ENCODE assay signal across 18 mouse cellular contexts in the genomic region with DNA sequence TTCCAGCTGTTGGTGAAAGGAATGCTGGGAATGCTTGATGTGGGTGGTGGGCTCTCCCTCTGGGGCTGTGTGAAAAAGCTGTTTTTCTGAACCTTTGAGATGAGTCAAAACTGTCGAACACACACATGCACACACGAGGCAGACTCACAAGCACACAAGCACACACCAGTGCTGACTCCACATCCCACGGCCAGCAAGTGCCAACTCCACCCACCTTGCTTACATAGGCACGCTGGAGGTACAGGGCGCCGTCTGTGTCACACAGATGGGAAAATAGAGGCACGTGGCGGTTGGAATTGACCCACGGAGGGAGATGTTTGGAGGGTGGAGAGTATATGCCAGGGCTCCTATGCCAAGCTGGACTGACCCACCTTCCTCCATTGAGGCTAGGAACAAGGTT. TPM values are rescaled to one million over a fixed set of nuclear protein-coding genes. Genes with fewer than 3 reads are reported as not detected.
A peak's percentile ranks its signal among the peaks of the same experiment; 100 is the strongest.
DNase-seq lines count a peak whose midpoint lies in the region; ATAC-seq and TF ChIP-seq lines count a peak whose summit lies in the region.
"Had no signal": no experiment of that assay in that cellular context is flagged by ENCODE, and none has a peak within 500 bp of the region (broad histone marks: within the 10 kb centered on the region; RNA-seq: fewer than 3 reads in every experiment).

No protein-coding gene starts in this region.

- H3K27me3 ChIP-seq in hindbrain, embryonic 11.5 days (ENCODE audit: control insufficient read depth, insufficient read depth, low read length) = peaks cover 3% of the 10 kb centered on the region; the same call in 1 of the 2 replicates
- H3K27me3 ChIP-seq in hindbrain, embryonic 16.5 days (replicated peaks; ENCODE audit: control insufficient read depth, insufficient read depth, low read length) = no peaks in the 10 kb centered on the region; the same call in 1 of the 2 replicates
- peaks cover 66% of the 10 kb centered on the region for H3K27me3 ChIP-seq in forebrain, embryonic 12.5 days
- peaks cover 7% of the 10 kb centered on the region; the same call in 1 of the 2 replicates for H3K27me3 ChIP-seq in hindbrain, embryonic 15.5 days
- H3K27me3 ChIP-seq in midbrain, postnatal 0 days (ENCODE audit: insufficient read depth, low read length) = no peaks in the 10 kb centered on the region

- no peaks in the 10 kb centered on the region for H3K9me3 ChIP-seq in hindbrain, embryonic 11.5 days (ENCODE audit: control insufficient read depth, low read length)
- no peaks in the 10 kb centered on the region for H3K9me3 ChIP-seq in hindbrain, embryonic 16.5 days (ENCODE audit: control insufficient read depth, low read length)
- H3K9me3 ChIP-seq in forebrain, embryonic 12.5 days = no peaks in the 10 kb centered on the region
- H3K9me3 ChIP-seq in hindbrain, embryonic 15.5 days = no peaks in the 10 kb centered on the region
- no peaks in the 10 kb centered on the region for H3K9me3 ChIP-seq in midbrain, postnatal 0 days (ENCODE audit: low read length)
- H3K9me3 ChIP-seq: embryonic facial prominence, embryonic 12.5 days had no signal

- no peak overlapping the region for H3K9ac ChIP-seq in hindbrain, embryonic 11.5 days (ENCODE audit: low read depth, low read length)
- no peak overlapping the region for H3K9ac ChIP-seq in hindbrain, embryonic 16.5 days (ENCODE audit: low read depth, low read length)
- H3K9ac ChIP-seq in forebrain, embryonic 12.5 days = no peak overlapping the region
- no peak overlapping the region for H3K9ac ChIP-seq in hindbrain, embryonic 15.5 days
- no peak overlapping the region for H3K9ac ChIP-seq in midbrain, postnatal 0 days (replicated peaks; ENCODE audit: low read length, poor library complexity, severe bottlenecking)
- H3K9ac ChIP-seq: embryonic facial prominence, embryonic 12.5 days had no signal

- intact Hi-C loops in gastrocnemius, postnatal 14 days (cut with DNase I; ENCODE audit: low total_unique reads) = no loop called here

- H3K4me1 ChIP-seq in hindbrain, embryonic 11.5 days (replicated peaks; ENCODE audit: control insufficient read depth, insufficient read depth, low read length) = peaks cover 7% of the 10 kb centered on the region
- H3K4me1 ChIP-seq in hindbrain, embryonic 16.5 days (ENCODE audit: control insufficient read depth, insufficient read depth, low read depth, low read length) = peaks cover 18% of the 10 kb centered on the region
- peaks cover 40% of the 10 kb centered on the region for H3K4me1 ChIP-seq in forebrain, embryonic 12.5 days
- H3K4me1 ChIP-seq in hindbrain, embryonic 15.5 days (replicated peaks) = peaks cover 32% of the 10 kb centered on the region
- peaks cover 7% of the 10 kb centered on the region; the same call in 1 of the 2 replicates for H3K4me1 ChIP-seq in midbrain, postnatal 0 days (ENCODE audit: insufficient read depth, low read length)

- no peaks in the 10 kb centered on the region for H3K36me3 ChIP-seq in hindbrain, embryonic 11.5 days (ENCODE audit: control insufficient read depth, insufficient read depth, low read length)
- H3K36me3 ChIP-seq in hindbrain, embryonic 16.5 days (ENCODE audit: control insufficient read depth, insufficient read depth, low read length) = no peaks in the 10 kb centered on the region
- no peaks in the 10 kb centered on the region for H3K36me3 ChIP-seq in forebrain, embryonic 12.5 days (replicated peaks)
- no peaks in the 10 kb centered on the region for H3K36me3 ChIP-seq in hindbrain, embryonic 15.5 days
- H3K36me3 ChIP-seq in midbrain, postnatal 0 days (ENCODE audit: insufficient read depth, low read length) = no peaks in the 10 kb centered on the region
- H3K36me3 ChIP-seq: embryonic facial prominence, embryonic 12.5 days had no signal

- no peak overlapping the region for H3K27ac ChIP-seq in hindbrain, embryonic 11.5 days (ENCODE audit: low read depth, low read length)
- no peak overlapping the region for H3K27ac ChIP-seq in hindbrain, embryonic 16.5 days (ENCODE audit: low read depth, low read length)
- peak overlapping the region; percentile 59; the same call in 1 of the 2 replicates for H3K27ac ChIP-seq in forebrain, embryonic 12.5 days
- H3K27ac ChIP-seq in hindbrain, embryonic 15.5 days (replicated peaks) = no peak overlapping the region
- H3K27ac ChIP-seq in midbrain, postnatal 0 days (ENCODE audit: low read depth, low read length) = no peak overlapping the region
- H3K27ac ChIP-seq: embryonic facial prominence, embryonic 12.5 days had no signal

- no peak for TF ChIP-seq CTCF in midbrain, postnatal 0 days (IDR thresholded peaks at IDR 0.05)

- 35% methylated on average over 9 of the region's 9 CpGs for WGBS in hindbrain, embryonic 11.5 days
- 38% methylated on average over 9 of the region's 9 CpGs for WGBS in hindbrain, embryonic 16.5 days
- 47% methylated on average over 9 of the region's 9 CpGs for WGBS in forebrain, embryonic 12.5 days
- WGBS in hindbrain, embryonic 15.5 days = 37% methylated on average over 9 of the region's 9 CpGs
- 36% methylated on average over 9 of the region's 9 CpGs for WGBS in midbrain, postnatal 0 days

- peak overlapping the region; percentile 8; the same call in 1 of the 2 replicates for H3K4me2 ChIP-seq in hindbrain, embryonic 11.5 days (replicated peaks; ENCODE audit: low read depth, low read length)
- no peak overlapping the region for H3K4me2 ChIP-seq in hindbrain, embryonic 16.5 days (ENCODE audit: low read length)
- H3K4me2 ChIP-seq in forebrain, embryonic 12.5 days = peak overlapping the region; percentile 32; the same call in 1 of the 2 replicates
- H3K4me2 ChIP-seq in hindbrain, embryonic 15.5 days = peak overlapping the region; percentile 34; the same call in 1 of the 2 replicates
- 0 out of 2 replicates have a peak overlapping the region, but pooled peaks have one; percentile 18 for H3K4me2 ChIP-seq in midbrain, postnatal 0 days (ENCODE audit: low read depth, low read length, poor library complexity, severe bottlenecking)
- H3K4me2 ChIP-seq: heart, embryonic 11.5 days had no signal

- ATAC-seq in hindbrain, embryonic 11.5 days (ENCODE audit: low FRiP score) = no peak
- no peak for ATAC-seq in hindbrain, embryonic 16.5 days
- ATAC-seq in forebrain, embryonic 12.5 days (ENCODE audit: low FRiP score) = 0 out of 2 replicates have a peak, but pooled peaks have one; percentile 4
- ATAC-seq in hindbrain, embryonic 15.5 days (ENCODE audit: low FRiP score, low read depth) = no peak
- ATAC-seq in midbrain, postnatal 0 days (ENCODE audit: low FRiP score) = no peak

- DNase-seq in hindbrain, embryonic 11.5 days (ENCODE audit: low spot score) = no peak
- DNase-seq in midbrain, postnatal 0 days (ENCODE audit: low spot score) = no peak
- DNase-seq in gastrocnemius, postnatal 14 days = no peak
- no peak for DNase-seq in urinary bladder, postnatal 4 days (ENCODE audit: low spot score in 2 of 2)
- DNase-seq in ovary, adult 18-20 months (ENCODE audit: low spot score) = no peak
- DNase-seq: B cell, adult 2 months; cerebellum, adult 11 months; cerebellum, postnatal 36 days; gastrocnemius, postnatal 36 days; heart, postnatal 36 days; kidney, adult 2 months; kidney, postnatal 36 days; thymus, postnatal 4 days had no signal

- no peak overlapping the region for H3K4me3 ChIP-seq in hindbrain, embryonic 11.5 days (ENCODE audit: low read depth, low read length)
- H3K4me3 ChIP-seq in hindbrain, embryonic 16.5 days (ENCODE audit: low read length) = no peak overlapping the region
- H3K4me3 ChIP-seq in forebrain, embryonic 12.5 days (replicated peaks) = no peak overlapping the region
- H3K4me3 ChIP-seq in hindbrain, embryonic 15.5 days = no peak overlapping the region
- no peak overlapping the region for H3K4me3 ChIP-seq in midbrain, postnatal 0 days (ENCODE audit: low read depth, low read length)
- H3K4me3 ChIP-seq: embryonic facial prominence, embryonic 12.5 days had no signal

RNA-seq across cellular contexts. Expression of a gene that starts 13.2 kb away (rescaled TPM):
- polyA plus RNA-seq in hindbrain, embryonic 11.5 days (2014; fragmentation: Nextera tagmentation; extraction: Ambion mirVana) = 14.3 and 15.2 TPM in 2 replicates
- 34.0 and 36.8 TPM in 2 replicates for polyA plus RNA-seq in hindbrain, embryonic 16.5 days (2015; fragmentation: Nextera tagmentation; extraction: Ambion mirVana)
- 10.0 and 12.0 TPM in 2 replicates for polyA plus RNA-seq in forebrain, embryonic 12.5 days (2016; fragmentation: Nextera tagmentation; extraction: Ambion mirVana)
- polyA plus RNA-seq in hindbrain, embryonic 15.5 days (2015; fragmentation: Nextera tagmentation; extraction: Ambion mirVana) = 30.8 and 36.4 TPM in 2 replicates
- 48.5 and 48.8 TPM in 2 replicates for total RNA-seq in midbrain, postnatal 0 days (2014; rRNA removed)
- 38.8 and 44.4 TPM in 2 replicates for polyA plus RNA-seq in midbrain, postnatal 0 days (2015; fragmentation: Nextera tagmentation; extraction: Ambion mirVana)
- 10 to 100 TPM; 18.7 to 19.7 TPM for total RNA-seq in gastrocnemius, postnatal 14 days (2021)

RNA-seq across cellular contexts. Expression of a gene that starts 18.9 kb away (rescaled TPM):
- polyA plus RNA-seq in hindbrain, embryonic 11.5 days (2014; fragmentation: Nextera tagmentation; extraction: Ambion mirVana) = 17.7 and 19.2 TPM in 2 replicates
- polyA plus RNA-seq in hindbrain, embryonic 16.5 days (2015; fragmentation: Nextera tagmentation; extraction: Ambion mirVana) = 25.5 and 28.8 TPM in 2 replicates
- polyA plus RNA-seq in forebrain, embryonic 12.5 days (2016; fragmentation: Nextera tagmentation; extraction: Ambion mirVana) = 9.5 and 10.2 TPM in 2 replicates
- polyA plus RNA-seq in hindbrain, embryonic 15.5 days (2015; fragmentation: Nextera tagmentation; extraction: Ambion mirVana) = 24.2 and 33.1 TPM in 2 replicates
- total RNA-seq in midbrain, postnatal 0 days (2014; rRNA removed) = 62.7 and 79.7 TPM in 2 replicates
- 39.0 and 39.7 TPM in 2 replicates for polyA plus RNA-seq in midbrain, postnatal 0 days (2015; fragmentation: Nextera tagmentation; extraction: Ambion mirVana)
- total RNA-seq in gastrocnemius, postnatal 14 days (2021) = 10 to 100 TPM; 15.2 to 18.1 TPM

RNA-seq across cellular contexts. Expression of a gene that starts 25.8 kb away (rescaled TPM):
- polyA plus RNA-seq in hindbrain, embryonic 11.5 days (2014; fragmentation: Nextera tagmentation; extraction: Ambion mirVana) = 34.4 and 40.3 TPM in 2 replicates
- polyA plus RNA-seq in hindbrain, embryonic 16.5 days (2015; fragmentation: Nextera tagmentation; extraction: Ambion mirVana) = 49.8 and 53.9 TPM in 2 replicates
- polyA plus RNA-seq in forebrain, embryonic 12.5 days (2016; fragmentation: Nextera tagmentation; extraction: Ambion mirVana) = 16.0 and 18.8 TPM in 2 replicates
- polyA plus RNA-seq in hindbrain, embryonic 15.5 days (2015; fragmentation: Nextera tagmentation; extraction: Ambion mirVana) = 42.6 and 56.4 TPM in 2 replicates
- 60.0 and 71.3 TPM in 2 replicates for total RNA-seq in midbrain, postnatal 0 days (2014; rRNA removed)
- 64.3 and 72.3 TPM in 2 replicates for polyA plus RNA-seq in midbrain, postnatal 0 days (2015; fragmentation: Nextera tagmentation; extraction: Ambion mirVana)
- 10 to 100 TPM; 18.8 to 20.8 TPM for total RNA-seq in gastrocnemius, postnatal 14 days (2021)

RNA-seq across cellular contexts. Expression of a gene that starts 44.8 kb away (rescaled TPM):
- polyA plus RNA-seq in hindbrain, embryonic 11.5 days (2014; fragmentation: Nextera tagmentation; extraction: Ambion mirVana) = 0.99 and 1.2 TPM in 2 replicates
- polyA plus RNA-seq in hindbrain, embryonic 16.5 days (2015; fragmentation: Nextera tagmentation; extraction: Ambion mirVana) = 8.8 and 14.0 TPM in 2 replicates
- 1.3 and 1.8 TPM in 2 replicates for polyA plus RNA-seq in forebrain, embryonic 12.5 days (2016; fragmentation: Nextera tagmentation; extraction: Ambion mirVana)
- 13.9 and 16.5 TPM in 2 replicates for polyA plus RNA-seq in hindbrain, embryonic 15.5 days (2015; fragmentation: Nextera tagmentation; extraction: Ambion mirVana)
- total RNA-seq in midbrain, postnatal 0 days (2014; rRNA removed) = 49.9 and 51.1 TPM in 2 replicates
- 17.3 and 18.3 TPM in 2 replicates for polyA plus RNA-seq in midbrain, postnatal 0 days (2015; fragmentation: Nextera tagmentation; extraction: Ambion mirVana)
- not detected for total RNA-seq in gastrocnemius, postnatal 14 days (2021)
- total RNA-seq: gastrocnemius, postnatal 36 days; heart, postnatal 36 days had no signal
- polyA plus RNA-seq: heart, embryonic 11.5 days had no signal
